In genomic region chr17:4867083-4867482, GRCm38 (mm10) we compare ENCODE assay signal across 23 mouse cellular contexts.
DNase-seq lines count a peak whose midpoint lies in the region; ATAC-seq and TF ChIP-seq lines count a peak whose summit lies in the region.
"Had no signal": no experiment of that assay in that cellular context is flagged by ENCODE, and none has a peak within 500 bp of the region (broad histone marks: within the 10 kb centered on the region; RNA-seq: fewer than 3 reads in every experiment).

No protein-coding gene starts in this region.

- WGBS in heart, adult 2 months = 84% methylated on average over 5 of the region's 5 CpGs
- WGBS in heart, embryonic 15.5 days = 85% methylated on average over 5 of the region's 5 CpGs
- whole genome bisulfite sequencing in heart, embryonic 10.5 days = 88% methylated on average over 5 of the region's 5 CpGs
- WGBS in liver, adult 2 months = 91% methylated on average over 5 of the region's 5 CpGs
- 85% methylated on average over 5 of the region's 5 CpGs for WGBS in liver, postnatal 0 days (ENCODE audit: insufficient replicate concordance)
- WGBS in midbrain, embryonic 11.5 days = 93% methylated on average over 5 of the region's 5 CpGs

- no peak overlapping the region for H3K27ac ChIP-seq in heart, adult 2 months
- H3K27ac ChIP-seq in heart, embryonic 15.5 days = peak overlapping the region; percentile 32; the same call in 1 of the 2 replicates
- no peak overlapping the region for H3K27ac ChIP-seq in heart, embryonic 10.5 days
- H3K27ac ChIP-seq in liver, adult 2 months (replicated peaks; ENCODE audit: insufficient read depth, low read depth, low read length) = no peak overlapping the region
- no peak overlapping the region for H3K27ac ChIP-seq in liver, postnatal 0 days (ENCODE audit: low read depth)
- no peak overlapping the region for H3K27ac ChIP-seq in midbrain, embryonic 11.5 days (ENCODE audit: low read depth, low read length)
- H3K27ac ChIP-seq: forebrain, embryonic 13.5 days; forebrain, embryonic 15.5 days had no signal

- H3K4me3 ChIP-seq in heart, adult 2 months = no peak overlapping the region
- no peak overlapping the region for H3K4me3 ChIP-seq in heart, embryonic 15.5 days
- H3K4me3 ChIP-seq in heart, embryonic 10.5 days = no peak overlapping the region
- no peak overlapping the region for H3K4me3 ChIP-seq in liver, adult 2 months (ENCODE audit: insufficient read depth, low read depth, low read length)
- no peak overlapping the region for H3K4me3 ChIP-seq in liver, postnatal 0 days (ENCODE audit: low read depth, low read length)
- H3K4me3 ChIP-seq in midbrain, embryonic 11.5 days (ENCODE audit: low read depth, low read length) = no peak overlapping the region
- H3K4me3 ChIP-seq: embryonic facial prominence, embryonic 12.5 days; erythroblast, embryonic 14.5 days; forebrain, embryonic 13.5 days; forebrain, embryonic 15.5 days had no signal

- no peak for TF ChIP-seq POLR2A in heart, adult 2 months (IDR thresholded peaks at IDR 0.05; ENCODE audit: insufficient read depth, low read depth, low read length)
- TF ChIP-seq POLR2A in liver, adult 2 months (IDR thresholded peaks at IDR 0.05; ENCODE audit: extremely low read depth, insufficient read depth, low read length) = no peak

- TF ChIP-seq EP300 in heart, adult 2 months (IDR thresholded peaks at IDR 0.05; ENCODE audit: insufficient read depth, low read depth, low read length) = no peak
- no peak for TF ChIP-seq EP300 in liver, postnatal 0 days (IDR thresholded peaks at IDR 0.05; ENCODE audit: low read depth)

- H3K9ac ChIP-seq in heart, adult 2 months (ENCODE audit: low read depth, low read length) = no peak overlapping the region
- no peak overlapping the region for H3K9ac ChIP-seq in heart, embryonic 15.5 days
- H3K9ac ChIP-seq in liver, adult 2 months (ENCODE audit: low read depth, low read length) = no peak overlapping the region
- no peak overlapping the region for H3K9ac ChIP-seq in liver, postnatal 0 days (replicated peaks)
- H3K9ac ChIP-seq in midbrain, embryonic 11.5 days (ENCODE audit: low read length) = no peak overlapping the region
- H3K9ac ChIP-seq: embryonic facial prominence, embryonic 12.5 days; forebrain, embryonic 13.5 days; forebrain, embryonic 15.5 days; forebrain, postnatal 0 days had no signal

- no peak for ATAC-seq in heart, embryonic 15.5 days (replicated peaks; ENCODE audit: insufficient number of reproducible peaks, insufficient read depth, low FRiP score, low read depth)
- no peak for ATAC-seq in liver, postnatal 0 days
- ATAC-seq in midbrain, embryonic 11.5 days (ENCODE audit: low FRiP score) = no peak

- H3K4me1 ChIP-seq in heart, adult 2 months (ENCODE audit: control insufficient read depth, insufficient read depth, low read length) = peaks cover 5% of the 10 kb centered on the region
- H3K4me1 ChIP-seq in heart, embryonic 15.5 days (replicated peaks) = peaks cover 9% of the 10 kb centered on the region
- 0 out of 2 replicates have a peak, but pooled peaks cover 4% of the 10 kb centered on the region for H3K4me1 ChIP-seq in heart, embryonic 10.5 days
- H3K4me1 ChIP-seq in liver, adult 2 months (ENCODE audit: control insufficient read depth, insufficient read depth, low read length) = peaks cover 2% of the 10 kb centered on the region; the same call in 1 of the 2 replicates
- H3K4me1 ChIP-seq in liver, postnatal 0 days (ENCODE audit: insufficient read depth) = no peaks in the 10 kb centered on the region
- peaks cover 8% of the 10 kb centered on the region for H3K4me1 ChIP-seq in midbrain, embryonic 11.5 days (ENCODE audit: control insufficient read depth, insufficient read depth, low read length)

- no peaks in the 10 kb centered on the region for H3K79me2 ChIP-seq in heart, adult 2 months (replicated peaks; ENCODE audit: control insufficient read depth, insufficient read depth, low read length)
- no peaks in the 10 kb centered on the region for H3K79me2 ChIP-seq in liver, adult 2 months (ENCODE audit: control insufficient read depth, insufficient read depth, low read length)

- no peak for TF ChIP-seq CTCF in heart, adult 2 months (IDR thresholded peaks at IDR 0.05)
- TF ChIP-seq CTCF in liver, adult 2 months (IDR thresholded peaks at IDR 0.05; ENCODE audit: low read depth, low read length) = no peak
- no peak for TF ChIP-seq CTCF in liver, postnatal 0 days (IDR thresholded peaks at IDR 0.05; ENCODE audit: low read depth)

- no peak overlapping the region for H3K4me2 ChIP-seq in heart, embryonic 15.5 days
- no peak overlapping the region for H3K4me2 ChIP-seq in liver, postnatal 0 days (ENCODE audit: low read depth, low read length)
- H3K4me2 ChIP-seq in midbrain, embryonic 11.5 days = no peak overlapping the region
- H3K4me2 ChIP-seq: embryonic facial prominence, embryonic 12.5 days; forebrain, embryonic 15.5 days had no signal

- intact Hi-C loops in heart, adult 2 months (cut with DNase I) = no loop called here

- no peaks in the 10 kb centered on the region for H3K36me3 ChIP-seq in heart, adult 2 months (ENCODE audit: control insufficient read depth, insufficient read depth, low read length)
- H3K36me3 ChIP-seq in heart, embryonic 15.5 days = no peaks in the 10 kb centered on the region
- no peaks in the 10 kb centered on the region for H3K36me3 ChIP-seq in heart, embryonic 10.5 days
- no peaks in the 10 kb centered on the region for H3K36me3 ChIP-seq in liver, adult 2 months (ENCODE audit: control insufficient read depth, insufficient read depth, low read length)
- no peaks in the 10 kb centered on the region for H3K36me3 ChIP-seq in liver, postnatal 0 days (replicated peaks; ENCODE audit: insufficient read depth, low read length)
- no peaks in the 10 kb centered on the region for H3K36me3 ChIP-seq in midbrain, embryonic 11.5 days (ENCODE audit: control insufficient read depth, insufficient read depth, low read length)
- H3K36me3 ChIP-seq: embryonic facial prominence, embryonic 12.5 days; forebrain, embryonic 15.5 days had no signal

- DNase-seq in heart, adult 11 months = peak; percentile 87
- DNase-seq in heart, adult 2 months = no peak
- no peak for DNase-seq in heart, embryonic 10.5 days (ENCODE audit: low spot score)
- peak; percentile 4 for DNase-seq in liver, adult 2 months (ENCODE audit: extremely low read depth, low read depth, low spot score)
- no peak for DNase-seq in liver, postnatal 0 days
- DNase-seq in gonadal fat pad, adult 2 months (ENCODE audit: low read depth) = peak; percentile 66
- no peak for DNase-seq in midbrain, embryonic 11.5 days (ENCODE audit: low spot score, missing footprints)
- DNase-seq: adrenal gland, adult 2 months; adrenal gland, postnatal 10 days; adrenal gland, postnatal 25 days; cerebellum, adult 11 months; cerebellum, adult 18-20 months; cerebellum, adult 8-10 months; cerebellum, adult 9-11 months; cerebellum, postnatal 14 days; cerebellum, postnatal 36 days; embryo, embryonic 11 days had no signal

- no peaks in the 10 kb centered on the region for H3K9me3 ChIP-seq in heart, embryonic 15.5 days (replicated peaks)
- H3K9me3 ChIP-seq in heart, embryonic 10.5 days = no peaks in the 10 kb centered on the region
- no peaks in the 10 kb centered on the region for H3K9me3 ChIP-seq in liver, postnatal 0 days (ENCODE audit: low read length)
- no peaks in the 10 kb centered on the region for H3K9me3 ChIP-seq in midbrain, embryonic 11.5 days (ENCODE audit: control insufficient read depth, low read length)
- H3K9me3 ChIP-seq: embryonic facial prominence, embryonic 12.5 days; forebrain, embryonic 13.5 days; forebrain, embryonic 15.5 days had no signal

- H3K27me3 ChIP-seq in heart, adult 2 months (ENCODE audit: control insufficient read depth, insufficient read depth, low read length) = no peaks in the 10 kb centered on the region
- H3K27me3 ChIP-seq in heart, embryonic 15.5 days = no peaks in the 10 kb centered on the region
- 0 out of 2 replicates have a peak, but pooled peaks cover 2% of the 10 kb centered on the region for H3K27me3 ChIP-seq in heart, embryonic 10.5 days (ENCODE audit: insufficient read depth, poor library complexity, severe bottlenecking)
- no peaks in the 10 kb centered on the region for H3K27me3 ChIP-seq in liver, adult 2 months (ENCODE audit: control insufficient read depth, insufficient read depth, low read length)
- no peaks in the 10 kb centered on the region for H3K27me3 ChIP-seq in liver, postnatal 0 days (ENCODE audit: insufficient read depth, low read length)
- no peaks in the 10 kb centered on the region for H3K27me3 ChIP-seq in midbrain, embryonic 11.5 days (ENCODE audit: control insufficient read depth, insufficient read depth, low read length)
- H3K27me3 ChIP-seq: embryonic facial prominence, embryonic 12.5 days; forebrain, embryonic 13.5 days; forebrain, embryonic 15.5 days had no signal

Comparison
In these comparisons a context has a peak if more than half of its experiments do, and no peak if none do; other contexts are left out.
1. DNase-seq: peak in heart, adult 11 months (single experiment), liver, adult 2 months (single experiment) and gonadal fat pad, adult 2 months (single experiment); none in heart, adult 2 months (0 of 2), heart, embryonic 10.5 days (single experiment), liver, postnatal 0 days (single experiment) and midbrain, embryonic 11.5 days (single experiment).